Mouse (Mus musculus): ENCODE measurements around the gene Gm2174.

The Gm2174 gene

DNA sequence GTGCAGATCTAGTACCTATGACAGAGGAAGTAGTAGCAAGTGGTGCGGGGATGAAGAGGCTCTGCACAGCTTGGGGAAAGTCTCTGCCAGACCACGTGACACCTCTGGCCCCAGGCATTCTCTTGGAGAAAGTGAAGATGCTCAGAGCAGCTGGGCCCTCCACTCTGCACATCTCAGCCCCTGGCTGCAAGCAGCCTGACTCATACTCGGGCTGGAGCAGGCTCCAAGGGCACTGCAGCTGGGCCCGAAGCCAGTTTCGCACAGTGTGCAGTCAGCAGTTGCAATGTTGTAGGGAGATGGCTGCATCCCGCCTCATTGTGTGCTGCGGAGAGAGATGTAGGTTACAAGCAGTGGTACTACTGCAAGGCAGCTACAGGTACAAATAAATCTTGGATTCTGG, 49.5 kb downstream of the Gm2174 start:
- DNase-seq (ENCODE audit: extremely low spot score), result no peak

Data from embryo, embryonic 9.5 days (tissue).